Mouse (Mus musculus): ENCODE measurements around the gene Cd207. TPM values are rescaled to one million over a fixed set of nuclear protein-coding genes. Genes with fewer than 3 reads are reported as not detected.
"Not testable (repeated sequence)": the region's sequence is repeated elsewhere in the genome, so short reads cannot be mapped to it uniquely, and the experiment has no call there.

The Cd207 gene
- total RNA-seq, 2 experiments from 2014 or later: not detected

DNA sequence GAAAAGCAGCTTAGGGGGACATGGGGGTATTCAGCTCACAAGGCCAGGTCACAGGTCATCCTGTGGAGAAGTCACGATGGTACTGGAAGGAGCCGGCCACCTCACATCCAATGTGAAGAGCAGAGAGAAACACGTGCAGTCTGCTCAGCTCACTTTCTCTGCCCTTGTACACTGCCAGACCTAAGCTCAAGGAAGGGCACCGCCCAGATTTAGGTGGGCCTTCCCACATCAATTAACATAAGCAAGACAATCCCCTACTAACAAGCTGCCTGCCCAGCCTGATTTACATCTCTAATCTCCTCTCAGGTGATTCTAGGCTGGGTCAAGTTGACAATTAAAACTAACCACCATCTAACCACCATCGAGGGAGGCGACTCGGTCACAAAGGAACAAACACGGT, 20.3 kb upstream of the Cd207 start:
- DNase-seq: no peak

DNA sequence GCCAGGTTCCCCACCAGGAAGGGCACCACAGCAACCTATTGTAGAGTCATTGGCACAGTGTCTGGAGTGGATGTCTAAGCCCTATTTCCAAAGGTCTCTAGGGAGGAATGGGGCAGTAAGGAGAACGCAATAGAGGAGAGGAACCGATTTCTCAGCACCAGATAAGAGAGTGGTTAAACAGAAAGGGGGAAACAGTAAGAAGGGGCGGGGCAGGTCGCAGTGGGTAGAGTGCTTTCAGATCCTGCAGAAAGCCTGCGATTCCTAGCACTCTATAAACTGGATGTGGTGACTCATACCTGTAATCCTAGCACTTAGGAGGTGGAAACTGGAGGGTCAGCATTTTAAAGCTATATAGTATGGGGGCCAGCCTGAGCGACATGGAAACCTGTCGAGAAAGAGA, 19.0 kb upstream of the Cd207 start:
- DNase-seq: no peak

DNA sequence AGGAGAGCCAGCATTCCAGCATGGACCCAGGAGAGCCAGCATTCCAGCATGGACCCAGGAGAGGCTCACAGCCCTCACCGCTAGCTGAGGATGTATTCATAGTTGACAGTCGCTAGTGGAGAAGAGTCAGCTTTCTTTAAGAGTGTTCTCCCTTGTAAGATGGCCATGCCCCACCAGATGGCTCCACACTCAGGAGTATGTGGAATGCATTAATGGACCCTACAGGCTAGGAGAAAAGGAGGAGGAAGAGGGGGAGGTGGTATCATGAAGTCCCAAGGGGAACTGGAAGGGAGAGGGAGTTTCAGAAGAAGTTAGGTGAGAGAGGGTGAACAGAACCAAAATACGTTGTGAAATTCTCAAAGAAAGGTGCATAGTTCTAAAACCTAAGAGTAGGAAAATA, 18.1 kb upstream of the Cd207 start:
- no peak for DNase-seq

DNA sequence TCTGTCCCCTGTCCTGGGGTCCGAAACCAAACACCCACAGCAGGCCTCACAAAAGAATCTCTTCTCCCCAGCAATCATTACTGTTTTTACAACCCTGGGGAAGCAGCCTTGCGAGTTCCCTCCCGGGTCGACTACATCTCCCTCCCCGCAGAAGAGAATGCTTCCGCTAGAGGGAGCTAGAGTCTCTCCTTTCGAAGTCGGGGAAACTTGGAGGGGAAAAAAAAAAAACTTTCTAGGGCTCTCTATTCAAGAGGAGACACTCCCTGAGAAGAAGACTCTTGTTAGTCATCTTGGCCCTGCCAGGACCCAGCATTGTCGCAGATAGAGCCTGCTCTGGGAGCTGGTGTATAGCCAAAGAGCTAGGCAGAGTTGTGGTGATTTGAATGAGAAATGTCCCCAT, 16.2 kb upstream of the Cd207 start:
- peak; percentile 58 for DNase-seq

DNA sequence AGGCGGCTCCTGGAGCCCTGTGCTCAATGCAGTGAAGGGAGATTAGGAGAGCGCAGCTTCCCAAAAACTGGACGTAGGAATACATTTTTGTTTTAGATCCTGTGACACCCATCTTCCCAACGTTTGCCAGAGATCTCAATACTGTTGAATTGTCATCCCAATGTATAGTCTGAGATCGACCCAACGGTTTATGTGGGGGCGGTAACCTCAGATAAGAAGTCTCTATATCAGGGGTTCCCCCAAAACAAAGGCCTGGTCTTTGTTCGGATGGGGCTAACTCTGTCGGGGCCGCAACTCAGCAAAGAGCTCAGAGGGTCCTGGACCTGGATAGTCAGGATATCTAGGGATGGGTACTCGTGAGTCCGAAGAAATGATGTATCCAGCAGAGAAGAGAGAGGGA, 15.3 kb upstream of the Cd207 start:
- no peak for DNase-seq

DNA sequence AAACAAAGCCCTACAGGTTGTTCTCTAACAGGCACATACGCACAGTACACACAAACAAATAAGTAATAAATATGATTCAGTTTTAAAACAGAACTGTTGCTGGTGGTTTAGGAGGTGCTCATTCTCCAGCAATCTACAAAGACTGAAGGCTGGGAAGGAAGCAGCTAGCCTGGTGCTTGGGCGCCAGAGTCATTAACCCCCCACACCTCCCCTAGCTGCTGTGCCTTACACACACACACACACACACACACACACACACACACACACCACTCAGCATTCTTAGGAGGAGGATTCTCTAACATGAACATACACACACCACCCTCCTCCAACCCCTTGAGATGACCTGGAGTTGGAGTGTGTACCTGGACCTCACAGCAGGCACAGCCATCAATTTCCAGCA, 13.3 kb upstream of the Cd207 start:
- DNase-seq: no peak

DNA sequence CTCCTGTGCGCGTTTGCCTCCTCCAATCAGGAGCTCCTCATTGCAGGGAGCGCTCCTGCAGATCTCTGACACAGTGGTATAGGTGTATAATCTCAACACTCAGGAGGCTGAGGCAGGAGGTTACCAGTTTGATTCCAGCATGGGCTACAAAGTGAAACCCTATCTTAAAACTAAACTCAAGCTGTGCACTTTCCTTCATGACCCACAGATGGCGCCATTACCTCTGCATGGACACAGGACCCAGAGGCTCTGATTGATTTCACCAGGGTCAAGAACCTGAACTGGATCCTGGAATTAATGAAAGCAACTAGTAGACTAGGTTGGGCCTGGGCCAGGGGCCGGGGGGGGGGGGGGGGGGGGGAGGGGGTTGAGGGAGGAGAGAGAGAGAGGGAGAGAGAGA, 12.6 kb upstream of the Cd207 start:
- peak; percentile 37 for DNase-seq

DNA sequence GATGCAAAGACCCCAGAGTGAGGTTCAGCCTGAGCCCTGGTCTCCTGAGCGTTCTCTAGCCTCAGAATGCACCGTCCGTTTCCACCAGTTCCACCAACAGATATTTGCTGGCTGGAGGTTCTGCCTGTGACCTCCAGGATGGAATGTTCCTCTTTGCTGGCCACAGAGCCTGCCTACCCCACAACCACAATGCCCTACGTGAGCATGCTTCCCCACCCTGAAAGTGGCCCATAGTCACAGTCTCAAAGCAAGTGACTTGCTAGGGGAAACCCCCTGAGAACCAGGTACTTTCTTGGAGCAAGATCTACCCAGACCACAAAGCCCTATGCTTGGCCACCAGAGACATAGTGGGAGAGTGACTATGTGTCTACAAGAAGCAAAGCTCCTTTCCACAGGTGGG, 11.7 kb upstream of the Cd207 start:
- DNase-seq: no peak

DNA sequence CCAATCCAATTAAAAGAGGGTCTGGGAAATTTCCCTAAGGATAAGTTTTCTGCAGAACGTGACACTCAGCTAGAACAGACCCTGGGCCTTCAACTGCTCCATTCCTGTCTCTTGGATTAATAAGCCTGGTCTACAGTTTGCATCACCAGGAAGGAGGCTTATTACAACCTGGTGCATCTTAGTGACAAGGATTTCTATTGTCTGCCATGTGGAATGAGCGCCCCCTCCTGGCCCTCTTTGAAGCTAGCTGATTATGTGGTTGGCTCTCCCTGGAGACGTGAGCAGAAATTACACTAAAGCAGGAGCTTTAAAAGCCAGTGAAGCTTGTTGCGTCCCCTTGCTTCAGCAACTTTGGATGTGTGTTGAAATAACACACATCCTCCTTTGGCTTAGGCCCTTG, 4.3 kb downstream of the Cd207 start:
- DNase-seq: peak; percentile 77

DNA sequence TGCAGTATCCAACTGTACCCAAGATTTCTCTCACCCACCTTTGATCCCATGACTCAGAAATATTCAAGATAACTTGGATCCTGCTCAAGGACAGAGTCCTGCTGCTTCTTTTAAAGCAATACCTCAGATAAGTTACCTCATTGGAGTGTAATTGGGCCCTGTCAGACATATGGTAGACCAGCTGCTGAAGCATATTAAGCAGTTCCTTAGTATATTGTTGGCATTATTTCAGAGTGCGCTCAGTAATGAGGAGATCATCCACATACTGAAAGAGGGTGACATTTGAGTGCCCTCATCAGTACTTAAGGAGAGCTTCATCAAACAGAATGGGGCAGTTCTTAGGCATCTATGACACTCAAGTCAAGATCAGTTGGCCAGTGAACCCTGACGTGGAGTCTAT, 12.6 kb downstream of the Cd207 start:
- DNase-seq: no peak

DNA sequence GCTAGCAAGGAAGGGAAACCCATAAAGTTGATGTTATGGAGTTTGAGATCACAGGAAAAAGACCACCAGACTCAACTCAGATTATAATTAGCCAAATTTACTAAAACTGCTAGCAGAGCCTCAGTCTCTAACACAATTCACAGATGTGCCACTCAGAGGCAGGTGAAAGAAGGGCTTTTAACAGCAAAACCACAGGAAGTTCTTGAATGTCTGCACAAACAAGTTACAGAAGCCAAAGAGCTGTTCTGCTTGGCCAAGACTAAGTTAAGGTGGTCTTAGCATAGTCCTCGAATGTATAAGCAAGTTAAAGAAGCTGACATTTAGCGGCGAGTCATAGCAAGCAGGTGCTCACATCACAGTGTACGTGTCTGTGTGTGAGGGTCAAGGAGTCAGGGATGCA, 16.8 kb downstream of the Cd207 start:
- DNase-seq: no peak

DNA sequence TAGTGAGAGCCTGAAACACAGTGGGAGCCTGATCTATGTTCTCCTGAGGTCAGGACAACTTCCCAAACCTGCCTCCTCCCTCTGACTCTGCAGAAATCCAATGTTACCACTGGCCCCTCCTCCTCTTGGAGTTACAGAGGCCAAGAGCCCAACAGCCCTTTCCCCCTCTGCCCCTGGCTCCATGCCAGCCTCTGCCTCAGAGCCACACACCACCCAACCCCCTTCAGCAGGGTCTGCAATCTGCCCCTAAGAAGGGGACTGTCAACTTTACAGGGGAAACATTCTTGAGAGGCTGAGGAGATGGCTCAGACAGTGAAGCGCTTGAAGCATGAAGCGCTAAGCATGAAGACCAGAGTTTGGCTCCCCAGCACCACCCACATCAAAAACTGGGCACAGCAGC, 21.6 kb downstream of the Cd207 start, which contains the start of gene Clec4f:
TSS of gene Clec4f (minus strand) at position 101 of the 400 bp plus-strand sequence.
- no peak for DNase-seq

DNA sequence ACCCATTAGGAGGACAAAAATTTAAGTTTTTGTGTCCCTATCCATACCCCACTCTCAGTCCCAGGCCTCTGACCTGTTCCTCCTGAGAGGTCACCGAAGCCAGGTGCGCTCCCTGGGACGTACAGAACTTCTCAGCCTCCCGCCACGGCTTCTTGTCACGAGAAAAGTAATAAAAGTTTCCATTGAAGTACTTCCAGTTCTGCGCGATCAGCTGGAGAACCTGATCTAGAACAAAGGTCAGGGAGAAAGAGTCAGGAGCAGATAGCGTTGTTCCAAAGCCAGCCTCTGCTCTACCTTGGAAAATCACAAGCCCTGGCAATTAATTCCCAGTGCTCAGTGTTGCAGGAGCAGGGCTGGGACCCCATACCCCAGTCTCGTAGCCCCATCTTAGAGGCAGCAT, 30.9 kb downstream of the Cd207 start:
- DNase-seq: no peak

DNA sequence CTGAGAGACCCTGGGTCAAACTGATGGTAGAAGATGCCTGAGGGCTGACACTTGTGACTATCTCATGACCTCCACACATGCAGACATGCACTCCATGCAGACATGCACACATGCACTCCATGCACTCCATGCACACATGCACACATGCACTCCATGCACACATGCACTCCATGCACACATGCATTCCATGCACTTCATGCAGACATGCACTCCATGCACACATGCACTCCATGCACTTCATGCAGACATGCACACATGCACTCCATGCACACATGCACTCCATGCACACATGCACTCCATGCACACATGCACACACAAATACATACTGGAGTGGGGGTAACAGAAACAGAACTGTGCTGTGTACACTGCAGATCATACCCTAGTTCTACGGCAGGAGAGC, 42.3 kb downstream of the Cd207 start:
- DNase-seq: no peak

DNA sequence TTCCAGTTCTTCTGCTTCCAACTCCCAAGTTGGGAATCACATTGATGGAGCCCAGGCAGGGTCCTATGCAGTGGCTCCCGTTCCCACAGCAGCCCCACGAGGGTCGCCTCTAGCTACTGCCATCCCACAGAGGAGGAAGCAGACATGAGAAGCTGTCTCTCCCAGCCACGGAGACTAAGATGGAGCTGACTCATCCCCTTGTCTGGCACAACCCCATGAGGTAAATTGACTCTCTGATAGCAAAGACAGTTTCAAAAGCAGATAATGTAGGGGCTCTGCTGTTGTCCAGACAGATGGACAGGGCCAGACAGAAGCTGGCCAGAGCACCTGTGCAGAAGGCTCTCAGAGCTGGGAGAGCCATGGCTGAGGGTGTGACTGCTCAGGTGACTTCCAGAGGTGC, 43.0 kb downstream of the Cd207 start:
- DNase-seq: not testable (repeated sequence)

DNA sequence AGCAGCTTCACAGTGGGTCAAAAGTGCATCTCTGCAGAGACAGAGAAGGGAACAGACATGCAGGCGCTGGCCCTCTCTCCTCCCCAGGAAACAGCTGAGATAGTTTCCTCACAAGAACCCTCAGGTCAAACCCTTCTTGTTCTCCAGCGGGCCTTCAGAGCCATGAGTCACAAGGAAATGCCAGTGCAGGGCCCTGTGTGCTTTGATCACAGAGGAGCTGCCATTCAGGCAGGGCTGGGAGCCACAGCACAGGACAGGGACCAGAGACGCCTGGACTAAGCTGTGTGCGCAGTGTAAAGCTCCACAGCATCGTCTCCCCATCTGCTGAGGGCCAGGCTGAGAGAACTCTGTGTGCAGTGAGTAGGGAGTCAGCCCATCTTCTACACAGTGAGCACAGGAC, 43.6 kb downstream of the Cd207 start:
- DNase-seq: not testable (repeated sequence)

DNA sequence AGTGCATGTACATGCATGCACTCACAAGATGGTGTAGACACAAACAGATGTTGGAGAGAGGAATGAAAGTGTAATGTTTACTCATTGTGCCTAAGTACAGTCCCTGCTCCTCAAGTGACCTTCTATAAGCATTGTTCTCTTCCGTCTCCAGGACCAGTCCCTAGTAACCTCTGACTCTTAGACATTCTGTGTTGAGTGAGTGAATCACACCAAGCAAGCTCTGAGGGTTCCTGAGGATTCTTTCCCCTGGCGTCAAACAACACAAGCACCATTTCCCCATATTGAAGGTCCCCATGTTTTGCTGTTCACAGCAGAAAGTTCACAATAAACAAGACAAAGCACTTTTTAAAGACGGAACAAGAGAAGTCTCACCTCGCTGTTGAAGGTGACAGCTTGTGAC, 45.8 kb downstream of the Cd207 start:
- no peak for DNase-seq

DNA sequence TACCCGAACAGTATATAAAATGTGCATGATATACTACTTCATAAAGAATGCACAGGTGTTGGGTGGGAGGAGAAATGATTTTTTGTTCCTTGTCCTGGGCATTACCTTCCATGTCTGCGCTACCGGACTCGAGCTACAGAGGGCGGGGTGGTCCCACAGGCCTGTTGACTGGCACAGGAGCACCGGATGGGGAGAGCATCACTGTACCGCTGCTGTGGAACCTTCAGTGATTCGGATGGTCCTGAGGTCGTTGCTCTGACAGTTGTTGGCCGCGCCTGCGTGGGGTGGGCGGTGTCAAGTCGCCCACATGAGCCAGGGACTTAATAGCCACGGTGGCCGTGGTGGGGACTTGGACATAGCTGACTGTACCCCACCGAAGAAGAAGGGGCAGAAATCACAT, 50.9 kb downstream of the Cd207 start:
- no peak for DNase-seq

Other genes with a start within 250 kb of the Cd207 start
- 10 to 100 TPM; 41.5 to 47.0 TPM for gene Tet3, start 218.8 kb downstream of the Cd207 start, total RNA-seq (2021)
- gene Dguok, start 170.9 kb downstream of the Cd207 start, total RNA-seq (2021): 10 to 100 TPM; 22.3 to 29.4 TPM
- 1 to 10 TPM; 3.6 to 5.3 TPM for gene Actg2, start 141.6 kb downstream of the Cd207 start, total RNA-seq (2021)
- gene Stambp, start 105.1 kb downstream of the Cd207 start, total RNA-seq (2021): 10 to 100 TPM in 1 of 2 experiments, 1 to 10 TPM in 1; 9.8 to 10.7 TPM
- under 1 TPM in 1 of 2 experiments, not detected in 1; 0.32 TPM for gene Clec4f, start 21.7 kb downstream of the Cd207 start, total RNA-seq (2021)
- not detected for gene Vax2, start 33.4 kb upstream of the Cd207 start, total RNA-seq (2021)
- not detected for gene Atp6v1b1, start 65.1 kb upstream of the Cd207 start, total RNA-seq (2021)
- not detected for gene Ankrd53, start 84.8 kb upstream of the Cd207 start, total RNA-seq (2021)
- gene Tex261, start 98.0 kb upstream of the Cd207 start, total RNA-seq (2021): 10 to 100 TPM; 44.6 to 49.5 TPM
- gene Nagk, start 117.1 kb upstream of the Cd207 start, total RNA-seq (2021): 10 to 100 TPM; 11.3 to 16.4 TPM
- 10 to 100 TPM; 30.5 to 36.5 TPM for gene Paip2b, start 153.9 kb upstream of the Cd207 start, total RNA-seq (2021)
- gene Zfp638, start 189.3 kb upstream of the Cd207 start, total RNA-seq (2021): 10 to 100 TPM; 40.3 to 62.3 TPM